Mouse (Mus musculus): Measurements from ENCODE around the gene Gm6351. TPM values are rescaled to one million over a fixed set of nuclear protein-coding genes. Genes with fewer than 3 reads are reported as not detected.
"Not testable (repeated sequence)": the region's sequence is repeated elsewhere in the genome, so short reads cannot be mapped to it uniquely, and the experiment has no call there.

Gene Gm6351
- polyA plus RNA-seq (2015; fragmentation: Nextera tagmentation; extraction: Ambion mirVana) = not detected in 2 replicates

GRCm38 (mm10) chr5:94076085-94076484, at the start of gene Gm6351:
Gm6351 (plus strand) TSS chr5:94076385.
- H3K4me1 ChIP-seq; H3K27me3 ChIP-seq; H3K27ac ChIP-seq; H3K4me3 ChIP-seq; ATAC-seq (ENCODE audit: insufficient number of reproducible peaks, low FRiP score, low TSS enrichment, low read depth); H3K4me2 ChIP-seq; H3K36me3 ChIP-seq; H3K9me3 ChIP-seq; H3K9ac ChIP-seq: not testable (repeated sequence)
- WGBS = no CpG with 5 or more reads among the region's 3 CpGs

GRCm38 (mm10) chr5:94070445-94070844, 5.7 kb upstream of the Gm6351 start, which contains the start of gene BC061212:
BC061212 (minus strand) TSS chr5:94070545.
- not testable (repeated sequence) for H3K4me1 ChIP-seq; ATAC-seq (ENCODE audit: insufficient number of reproducible peaks, low FRiP score, low TSS enrichment, low read depth); H3K9ac ChIP-seq; H3K4me2 ChIP-seq; H3K9me3 ChIP-seq; H3K4me3 ChIP-seq; H3K27ac ChIP-seq; H3K36me3 ChIP-seq; H3K27me3 ChIP-seq
- no CpG with 5 or more reads among the region's 1 CpGs for WGBS

Other genes starting within 250 kb of the Gm6351 start
- not detected in 2 replicates for gene Gm7792, start 232.6 kb upstream of the Gm6351 start, polyA plus RNA-seq (2015; fragmentation: Nextera tagmentation; extraction: Ambion mirVana)
- gene Gm16429, start 147.3 kb upstream of the Gm6351 start, polyA plus RNA-seq (2015; fragmentation: Nextera tagmentation; extraction: Ambion mirVana) = not detected in 2 replicates
- gene BC061212, start 5.8 kb upstream of the Gm6351 start, polyA plus RNA-seq (2015; fragmentation: Nextera tagmentation; extraction: Ambion mirVana) = not detected in 2 replicates
- not detected in 2 replicates for gene Gm3106, start 141.6 kb downstream of the Gm6351 start, polyA plus RNA-seq (2015; fragmentation: Nextera tagmentation; extraction: Ambion mirVana)
- gene A430089I19Rik, start 230.4 kb downstream of the Gm6351 start, polyA plus RNA-seq (2015; fragmentation: Nextera tagmentation; extraction: Ambion mirVana) = not detected in 2 replicates
- gene Gm6502, start 238.1 kb downstream of the Gm6351 start, polyA plus RNA-seq (2015; fragmentation: Nextera tagmentation; extraction: Ambion mirVana) = not detected in 2 replicates